Mouse (Mus musculus): ENCODE measurements at regions not wholly inside any gene's neighbourhood (a gene's known extent, or its start where the extent isn't known, plus 50 kb on each side); places are given as distances from the start of the nearest gene placed in this dataset.

GRCm38 (mm10) chr16:62562051-62562450 lies 224.6 kb downstream of the Nsun3 start:
- no peak for TF ChIP-seq CTCF (IDR thresholded peaks at IDR 0.05; ENCODE audit: control insufficient read depth, insufficient read depth, insufficient read length)
- TF ChIP-seq USF1 (IDR thresholded peaks at IDR 0.05; ENCODE audit: low read depth): no peak
- no peak for TF ChIP-seq MAX (IDR thresholded peaks at IDR 0.05)
- TF ChIP-seq CEBPB (IDR thresholded peaks at IDR 0.05; ENCODE audit: low read depth): no peak
- no peak for TF ChIP-seq MYOD1 (IDR thresholded peaks at IDR 0.05; ENCODE audit: control insufficient read depth, insufficient read length, low read depth)
- TF ChIP-seq FOSL1 (IDR thresholded peaks at IDR 0.05; ENCODE audit: insufficient read depth, low read length, poor library complexity, severe bottlenecking): no peak

Data from C2C12 (cell line).